Mouse (Mus musculus) left cerebral cortex, postnatal 14 days (tissue): Measurements from ENCODE around the gene Acot7. TPM values are rescaled to one million over a fixed set of nuclear protein-coding genes. Genes with fewer than 3 reads are reported as not detected.

Experiments used
- DNase-seq, 2 experiments: peaks; one replicate each; pipeline ENCODE4 v3.0.0; 2021 to 2022; ENCODE audit warnings: low spot score in 2 of 2, mixed read lengths in 1 of 2
- intact Hi-C: fragments of 180-260 bp; cut with DNase I; formaldehyde crosslinking; loops from one replicate; pipeline ENCODE4 v1.15.1; 2025
- long read RNA-seq, 2 experiments: library from polyadenylated mRNA; stranded (forward); transcript quantifications; one replicate each; pipeline ENCODE4 v2.0.0; 2021
- total RNA-seq, 2 experiments: library from RNA; stranded (reverse); gene quantifications; 2 replicates each; pipeline ENCODE4 v1.2.3; 2021

Gene Acot7
- 100 to 1,000 TPM; 377 to 378 TPM for total RNA-seq
- long read RNA-seq, experiment 1, transcript Acot7-202 (9 exons, 1,457 nt) = major isoform, 272 of 298 reads
- long read RNA-seq, experiment 1, partial matches to known transcripts = 23 of 298 reads
- long read RNA-seq, experiment 1, other reads (novel, unspliced or antisense) = 3 of 298 reads
- long read RNA-seq, experiment 2, transcript Acot7-202 (9 exons, 1,457 nt) = major isoform, 247 of 270 reads
- long read RNA-seq, experiment 2, partial matches to known transcripts = 21 of 270 reads
- long read RNA-seq, experiment 2, other reads (novel, unspliced or antisense) = 2 of 270 reads

- DNase-seq = peak; percentile 93
- intact Hi-C loops = loop anchor here (2.0 kb wide), 1 partner anchor 35 kb away; no protein-coding TSS in a partner anchor
These were observed at the start of gene Acot7 for GRCm38 (mm10) chr4:152177537-152178343. Gene Acot7 (plus strand): TSS chr4:152178134.

- intact Hi-C loops = no loop called here
- no peak for DNase-seq
These were observed 49.1 kb upstream of the Acot7 start for GRCm38 (mm10) chr4:152128784-152129183.

GRCm38 (mm10) chr4:152129395-152129930 is 48.5 kb upstream of the Acot7 start:
- no peak for DNase-seq

GRCm38 (mm10) chr4:152130771-152131653 is 46.9 kb upstream of the Acot7 start:
- intact Hi-C loops = no loop called here

More at GRCm38 (mm10) chr4:152129395-152129930, 48.5 kb upstream of the Acot7 start:
- intact Hi-C loops = no loop called here

GRCm38 (mm10) chr4:152131809-152132771 is 45.8 kb upstream of the Acot7 start:
- intact Hi-C loops = no loop called here
- DNase-seq = no peak

More at GRCm38 (mm10) chr4:152130771-152131653, 46.9 kb upstream of the Acot7 start:
- peak; percentile 45 to 51 for DNase-seq

- intact Hi-C loops = no loop called here
- DNase-seq = no peak
These were observed 45.2 kb upstream of the Acot7 start for GRCm38 (mm10) chr4:152132772-152133169.

- intact Hi-C loops = no loop called here
- DNase-seq = no peak
These were observed 44.7 kb upstream of the Acot7 start for GRCm38 (mm10) chr4:152133213-152133612.

- DNase-seq = no peak
These were observed 43.4 kb upstream of the Acot7 start for GRCm38 (mm10) chr4:152134507-152134906.

GRCm38 (mm10) chr4:152135363-152135762 is 42.6 kb upstream of the Acot7 start:
- intact Hi-C loops = no loop called here
- no peak for DNase-seq

More at GRCm38 (mm10) chr4:152134507-152134906, 43.4 kb upstream of the Acot7 start:
- intact Hi-C loops = no loop called here

- no peak for DNase-seq
- intact Hi-C loops = no loop called here
These were observed 41.6 kb upstream of the Acot7 start for GRCm38 (mm10) chr4:152136112-152136875.

GRCm38 (mm10) chr4:152136876-152137250 is 41.1 kb upstream of the Acot7 start:
- intact Hi-C loops = no loop called here

GRCm38 (mm10) chr4:152138497-152139260 is 39.3 kb upstream of the Acot7 start:
- DNase-seq = peak; percentile 63 to 66
- intact Hi-C loops = no loop called here

More at GRCm38 (mm10) chr4:152136876-152137250, 41.1 kb upstream of the Acot7 start:
- DNase-seq = no peak

- DNase-seq = peak; percentile 45 to 65
- intact Hi-C loops = no loop called here
These were observed 37.5 kb upstream of the Acot7 start for GRCm38 (mm10) chr4:152140441-152140840.

GRCm38 (mm10) chr4:152141521-152142135 is 36.3 kb upstream of the Acot7 start:
- DNase-seq = peak in 1 of 2 experiments; percentile 40
- intact Hi-C loops = no loop called here

- intact Hi-C loops = no loop called here
- DNase-seq = no peak
These were observed 34.3 kb upstream of the Acot7 start for GRCm38 (mm10) chr4:152143632-152144031.

GRCm38 (mm10) chr4:152145473-152145872 is 32.5 kb upstream of the Acot7 start:
- intact Hi-C loops = no loop called here
- no peak for DNase-seq
